Mouse (Mus musculus) small intestine, adult 2 months (tissue): ENCODE measurements around the gene Gar1.

Source experiments
- CTCF ChIP-seq: fragments of 200-500 bp; IDR thresholded peaks from 2 replicates; pipeline ENCODE4 v1.5.1; 2012; ENCODE audit warnings: low read depth, mild to moderate bottlenecking, control low read depth, inconsistent platforms, low read length, moderate library complexity, mixed read lengths; ENCODE audit not compliant: insufficient replicate concordance, insufficient read length; ENCODE audit errors: extremely low read depth
- POLR2A ChIP-seq: fragments of 200-500 bp; IDR thresholded peaks from 2 replicates; pipeline ENCODE4 v1.6.1; 2012; ENCODE audit warnings: low read depth, mild to moderate bottlenecking, control low read depth, inconsistent platforms, low read length, moderate library complexity

DNA sequence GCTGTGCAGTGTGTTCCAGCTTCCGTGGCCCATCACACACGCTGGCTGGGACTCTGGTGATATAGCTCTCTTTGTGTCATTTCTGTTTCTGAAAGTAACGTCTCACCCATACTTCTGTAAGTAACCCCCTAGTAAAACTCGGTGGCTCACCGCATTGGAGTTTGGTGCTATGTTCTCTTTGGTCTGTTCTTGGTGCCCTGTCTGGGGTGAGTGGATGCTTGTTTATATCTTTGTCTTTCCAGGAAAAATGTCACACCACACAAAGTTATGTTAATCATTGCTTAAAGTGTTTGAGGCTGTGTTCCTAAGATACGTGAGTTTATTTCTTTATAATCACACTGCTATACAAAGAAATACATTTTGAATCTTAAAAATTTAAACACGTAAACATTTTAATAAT, 15.7 kb upstream of the Gar1 start:
- TF ChIP-seq CTCF (no peak), POLR2A (no peak)
